Mouse (Mus musculus): ENCODE data around the gene Myo15b.

- TF ChIP-seq GATA1 (IDR thresholded peaks at IDR 0.05; ENCODE audit: low read length): peak; percentile 93
- peak; percentile 38; the same call in 1 of the 3 replicates for TF ChIP-seq TAL1 (IDR thresholded peaks at IDR 0.05; ENCODE audit: low read length)
Observed at GRCm38 (mm10) chr11:115841961-115842550, 16.1 kb upstream of the Myo15b start.

Data from erythroblast, embryonic 14.5 days (primary cell).